Mouse (Mus musculus): ENCODE data around the gene Igdcc3. TPM values are rescaled to one million over a fixed set of nuclear protein-coding genes. Genes with fewer than 3 reads are reported as not detected.

Igdcc3 gene
- total RNA-seq (2014; rRNA removed; ENCODE audit: low replicate concordance) (not detected in 2 replicates), polyA plus RNA-seq (2015; fragmentation: Nextera tagmentation; extraction: Ambion mirVana) (0.11 and 0.15 TPM in 2 replicates)

- H3K27me3 ChIP-seq (ENCODE audit: control insufficient read depth, insufficient read depth, low read length): peaks cover 43% of the 10 kb centered on the region
- no peaks in the 10 kb centered on the region for H3K9me3 ChIP-seq (replicated peaks; ENCODE audit: control insufficient read depth, low read length)
- TF ChIP-seq CTCF (IDR thresholded peaks at IDR 0.05; ENCODE audit: low read depth) (no peak), EP300 (IDR thresholded peaks at IDR 0.05; ENCODE audit: low read depth) (no peak)
- peak; percentile 46 for ATAC-seq (ENCODE audit: insufficient read depth, low read depth)
- H3K36me3 ChIP-seq (replicated peaks; ENCODE audit: control insufficient read depth, insufficient read depth, low read length): no peaks in the 10 kb centered on the region
- whole genome bisulfite sequencing: 1% methylated on average over 29 of the region's 48 CpGs
- no peak within 1 kb of the TSS for H3K27ac ChIP-seq (ENCODE audit: low read depth)
- H3K4me3 ChIP-seq (ENCODE audit: low read depth, low read length): peak within 1 kb of the TSS; percentile 69
- peak within 1 kb of the TSS; percentile 47 for H3K9ac ChIP-seq (replicated peaks; ENCODE audit: low read depth, low read length)
- peak within 1 kb of the TSS; percentile 98 for H3K4me2 ChIP-seq (ENCODE audit: low read depth, low read length)
- H3K4me1 ChIP-seq (ENCODE audit: control insufficient read depth, insufficient read depth): no peaks in the 10 kb centered on the region
- no peak for DNase-seq (ENCODE audit: low spot score)
Observed at GRCm38 (mm10) chr9:65140936-65141305, at the start of gene Igdcc3. TSS of gene Igdcc3 (plus strand) at chr9:65141189.

- TF ChIP-seq CTCF (IDR thresholded peaks at IDR 0.05; ENCODE audit: low read depth) (no peak), EP300 (IDR thresholded peaks at IDR 0.05; ENCODE audit: low read depth) (no peak)
- DNase-seq (ENCODE audit: low spot score) (peak; percentile 55), ATAC-seq (ENCODE audit: insufficient read depth, low read depth) (peak; percentile 73; the same call in 1 of the 2 replicates)
- Histone ChIP-seq H3K9me3 (replicated peaks; ENCODE audit: control insufficient read depth, low read length) (no peaks in the 10 kb centered on the region), H3K36me3 (replicated peaks; ENCODE audit: control insufficient read depth, insufficient read depth, low read length) (no peaks in the 10 kb centered on the region), H3K27ac (ENCODE audit: low read depth) (no peak overlapping the region), H3K27me3 (ENCODE audit: control insufficient read depth, insufficient read depth, low read length) (no peaks in the 10 kb centered on the region), H3K9ac (replicated peaks; ENCODE audit: low read depth, low read length) (0 out of 2 replicates have a peak overlapping the region, but pooled peaks have one; percentile 12), H3K4me1 (ENCODE audit: control insufficient read depth, insufficient read depth) (no peaks in the 10 kb centered on the region), H3K4me3 (ENCODE audit: low read depth, low read length) (no peak overlapping the region), H3K4me2 (ENCODE audit: low read depth, low read length) (no peak overlapping the region)
- 13% methylated on average over 6 of the region's 6 CpGs for WGBS
Observed at GRCm38 (mm10) chr9:65094237-65094636, 46.8 kb upstream of the Igdcc3 start.

- peak; percentile 53 for ATAC-seq (ENCODE audit: insufficient read depth, low read depth)
- 3% methylated on average over 29 of the region's 76 CpGs for WGBS
- Histone ChIP-seq H3K9me3 (replicated peaks; ENCODE audit: control insufficient read depth, low read length) (no peaks in the 10 kb centered on the region), H3K27me3 (ENCODE audit: control insufficient read depth, insufficient read depth, low read length) (no peaks in the 10 kb centered on the region), H3K4me3 (ENCODE audit: low read depth, low read length) (peak within 1 kb of the TSS; percentile 74), H3K4me2 (ENCODE audit: low read depth, low read length) (peak within 1 kb of the TSS; percentile 100), H3K36me3 (replicated peaks; ENCODE audit: control insufficient read depth, insufficient read depth, low read length) (no peaks in the 10 kb centered on the region), H3K4me1 (ENCODE audit: control insufficient read depth, insufficient read depth) (peaks cover 4% of the 10 kb centered on the region; the same call in 1 of the 2 replicates), H3K27ac (ENCODE audit: low read depth) (peak within 1 kb of the TSS; percentile 49; the same call in 1 of the 2 replicates), H3K9ac (replicated peaks; ENCODE audit: low read depth, low read length) (peak within 1 kb of the TSS; percentile 64)
- no peak for TF ChIP-seq EP300 (IDR thresholded peaks at IDR 0.05; ENCODE audit: low read depth)
- TF ChIP-seq CTCF (IDR thresholded peaks at IDR 0.05; ENCODE audit: low read depth): no peak
- no peak for DNase-seq (ENCODE audit: low spot score)
Observed at GRCm38 (mm10) chr9:65100991-65101685, 39.9 kb upstream of the Igdcc3 start, which contains the start of gene Igdcc4. TSS of gene Igdcc4 (plus strand) at chr9:65101486.

- peak overlapping the region; percentile 49; the same call in 1 of the 2 replicates for H3K27ac ChIP-seq (ENCODE audit: low read depth)
- WGBS: 1% methylated on average over 37 of the region's 39 CpGs
- ATAC-seq (ENCODE audit: insufficient read depth, low read depth) (peak; percentile 56), DNase-seq (ENCODE audit: low spot score) (no peak)
- no peak for TF ChIP-seq EP300 (IDR thresholded peaks at IDR 0.05; ENCODE audit: low read depth)
- TF ChIP-seq CTCF (IDR thresholded peaks at IDR 0.05; ENCODE audit: low read depth): no peak
- H3K4me2 ChIP-seq (ENCODE audit: low read depth, low read length): peak overlapping the region; percentile 100
- peak overlapping the region; percentile 74 for H3K4me3 ChIP-seq (ENCODE audit: low read depth, low read length)
- peaks cover 4% of the 10 kb centered on the region; the same call in 1 of the 2 replicates for H3K4me1 ChIP-seq (ENCODE audit: control insufficient read depth, insufficient read depth)
- no peaks in the 10 kb centered on the region for H3K36me3 ChIP-seq (replicated peaks; ENCODE audit: control insufficient read depth, insufficient read depth, low read length)
- peak overlapping the region; percentile 64 for H3K9ac ChIP-seq (replicated peaks; ENCODE audit: low read depth, low read length)
- no peaks in the 10 kb centered on the region for H3K27me3 ChIP-seq (ENCODE audit: control insufficient read depth, insufficient read depth, low read length)
- no peaks in the 10 kb centered on the region for H3K9me3 ChIP-seq (replicated peaks; ENCODE audit: control insufficient read depth, low read length)
Observed at GRCm38 (mm10) chr9:65101686-65102376, 39.2 kb upstream of the Igdcc3 start.

GRCm38 (mm10) chr9:65102377-65103172, 38.4 kb upstream of the Igdcc3 start:
- 10% methylated on average over 35 of the region's 36 CpGs for WGBS
- H3K4me1 ChIP-seq (ENCODE audit: control insufficient read depth, insufficient read depth): peaks cover 4% of the 10 kb centered on the region; the same call in 1 of the 2 replicates
- TF ChIP-seq EP300 (IDR thresholded peaks at IDR 0.05; ENCODE audit: low read depth) (no peak), CTCF (IDR thresholded peaks at IDR 0.05; ENCODE audit: low read depth) (no peak)
- peak overlapping the region; percentile 64 for H3K9ac ChIP-seq (replicated peaks; ENCODE audit: low read depth, low read length)
- H3K9me3 ChIP-seq (replicated peaks; ENCODE audit: control insufficient read depth, low read length): no peaks in the 10 kb centered on the region
- H3K4me2 ChIP-seq (ENCODE audit: low read depth, low read length): peak overlapping the region; percentile 100
- no peak for DNase-seq (ENCODE audit: low spot score)
- H3K27me3 ChIP-seq (ENCODE audit: control insufficient read depth, insufficient read depth, low read length): no peaks in the 10 kb centered on the region
- H3K36me3 ChIP-seq (replicated peaks; ENCODE audit: control insufficient read depth, insufficient read depth, low read length): no peaks in the 10 kb centered on the region
- H3K27ac ChIP-seq (ENCODE audit: low read depth): no peak overlapping the region
- peak overlapping the region; percentile 74 for H3K4me3 ChIP-seq (ENCODE audit: low read depth, low read length)
- peak; percentile 13; the same call in 1 of the 2 replicates for ATAC-seq (ENCODE audit: insufficient read depth, low read depth)

Measured in heart, postnatal 0 days (tissue).